Mouse (Mus musculus) small intestine, adult 2 months (tissue): ENCODE measurements around the gene Fam184b.

Experiments used
- CTCF ChIP-seq: fragments of 200-500 bp; IDR thresholded peaks from 2 replicates; pipeline ENCODE4 v1.5.1; 2012; ENCODE audit warnings: low read depth, mild to moderate bottlenecking, control low read depth, inconsistent platforms, low read length, moderate library complexity, mixed read lengths; ENCODE audit not compliant: insufficient replicate concordance, insufficient read length; ENCODE audit errors: extremely low read depth
- POLR2A ChIP-seq: fragments of 200-500 bp; IDR thresholded peaks from 2 replicates; pipeline ENCODE4 v1.6.1; 2012; ENCODE audit warnings: low read depth, mild to moderate bottlenecking, control low read depth, inconsistent platforms, low read length, moderate library complexity

GRCm38 (mm10) chr5:45495429-45495975 is 143.9 kb downstream of the Fam184b start:
- TF ChIP-seq POLR2A (no peak), CTCF (no peak)
